Mouse (Mus musculus): Measurements from ENCODE around the gene Cttnbp2. TPM values are rescaled to one million over a fixed set of nuclear protein-coding genes. Genes with fewer than 3 reads are reported as not detected.

Cttnbp2 gene
- polyA plus RNA-seq, 1 experiment, result 3.1 TPM

DNA sequence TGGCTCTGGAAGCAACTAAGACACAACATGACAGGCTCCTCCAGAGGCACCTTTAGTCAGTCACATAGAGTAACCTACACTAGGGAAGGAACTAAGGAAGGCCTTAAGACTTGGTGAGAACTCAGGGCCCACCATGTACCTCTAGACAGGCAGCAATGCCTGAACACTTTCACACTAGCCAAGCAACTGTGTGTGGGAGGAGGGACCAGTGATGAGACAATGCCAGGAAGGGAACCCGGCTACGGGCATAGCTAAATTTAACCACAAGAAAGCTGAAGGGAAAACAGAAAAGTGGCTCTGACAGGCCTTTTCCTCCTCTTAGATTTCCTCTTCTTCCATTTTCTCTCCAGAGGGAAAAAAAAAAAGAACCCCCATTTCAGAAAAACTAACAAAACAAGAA is 6.6 kb downstream of the Cttnbp2 start:
- Histone ChIP-seq H3K27ac (ENCODE audit: insufficient read depth, low read length) (no peak overlapping the region), H3K4me1 (ENCODE audit: control insufficient read depth, insufficient read depth, low read length) (no peaks in the 10 kb centered on the region), H3K4me3 (ENCODE audit: insufficient read depth, low read length) (no peak overlapping the region)
- TF ChIP-seq POLR2A (IDR thresholded peaks at IDR 0.05; ENCODE audit: low read depth, low read length) (no peak), CTCF (IDR thresholded peaks at IDR 0.05; ENCODE audit: borderline replicate concordance, insufficient read depth, low read length) (no peak)

DNA sequence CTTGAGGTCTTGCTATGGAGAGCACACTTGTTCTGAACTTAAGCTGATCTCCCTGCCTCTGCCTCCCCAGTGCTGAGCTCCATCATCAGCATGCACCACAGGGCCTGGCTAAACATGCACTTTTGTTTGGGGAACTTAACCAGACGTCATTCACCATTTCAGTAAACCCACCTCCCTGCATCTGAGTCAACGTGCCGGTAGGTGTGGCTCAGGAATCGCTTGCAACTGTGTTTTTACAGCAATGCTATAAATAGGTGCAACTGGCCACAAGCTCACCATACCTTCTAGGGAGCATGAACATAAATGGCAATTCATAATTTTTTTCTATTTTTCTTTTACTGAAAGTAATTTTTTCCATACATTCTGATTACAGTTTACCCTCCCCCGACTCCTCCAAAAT is 14.8 kb downstream of the Cttnbp2 start:
- no peaks in the 10 kb centered on the region for H3K4me1 ChIP-seq (ENCODE audit: control insufficient read depth, insufficient read depth, low read length)
- no peak overlapping the region for H3K27ac ChIP-seq (ENCODE audit: insufficient read depth, low read length)
- no peak for TF ChIP-seq CTCF (IDR thresholded peaks at IDR 0.05; ENCODE audit: borderline replicate concordance, insufficient read depth, low read length)
- no peak for TF ChIP-seq POLR2A (IDR thresholded peaks at IDR 0.05; ENCODE audit: low read depth, low read length)
- no peak overlapping the region for H3K4me3 ChIP-seq (ENCODE audit: insufficient read depth, low read length)

DNA sequence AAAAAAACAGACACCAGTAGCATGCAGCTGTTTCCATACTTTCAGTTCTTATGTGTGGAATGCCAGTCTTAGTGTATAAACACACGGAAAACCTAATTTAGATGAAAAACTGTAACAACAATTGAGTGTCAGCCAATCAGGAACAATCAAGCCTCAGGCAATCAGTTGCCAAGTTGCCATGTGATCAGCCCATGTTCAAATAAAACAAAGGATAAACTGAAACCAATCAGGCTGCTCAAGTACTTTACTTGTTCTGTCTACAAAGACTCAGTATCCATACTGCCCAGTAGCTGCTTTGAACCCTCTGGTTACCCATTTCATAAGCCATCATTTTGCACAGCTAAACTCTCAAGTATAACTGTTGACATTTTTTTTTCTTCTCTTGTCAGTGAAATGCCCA is 21.7 kb downstream of the Cttnbp2 start:
- no peak overlapping the region for H3K4me3 ChIP-seq (ENCODE audit: insufficient read depth, low read length)
- no peak for TF ChIP-seq CTCF (IDR thresholded peaks at IDR 0.05; ENCODE audit: borderline replicate concordance, insufficient read depth, low read length)
- no peak for TF ChIP-seq POLR2A (IDR thresholded peaks at IDR 0.05; ENCODE audit: low read depth, low read length)
- H3K27ac ChIP-seq (ENCODE audit: insufficient read depth, low read length), result no peak overlapping the region
- no peaks in the 10 kb centered on the region for H3K4me1 ChIP-seq (ENCODE audit: control insufficient read depth, insufficient read depth, low read length)

DNA sequence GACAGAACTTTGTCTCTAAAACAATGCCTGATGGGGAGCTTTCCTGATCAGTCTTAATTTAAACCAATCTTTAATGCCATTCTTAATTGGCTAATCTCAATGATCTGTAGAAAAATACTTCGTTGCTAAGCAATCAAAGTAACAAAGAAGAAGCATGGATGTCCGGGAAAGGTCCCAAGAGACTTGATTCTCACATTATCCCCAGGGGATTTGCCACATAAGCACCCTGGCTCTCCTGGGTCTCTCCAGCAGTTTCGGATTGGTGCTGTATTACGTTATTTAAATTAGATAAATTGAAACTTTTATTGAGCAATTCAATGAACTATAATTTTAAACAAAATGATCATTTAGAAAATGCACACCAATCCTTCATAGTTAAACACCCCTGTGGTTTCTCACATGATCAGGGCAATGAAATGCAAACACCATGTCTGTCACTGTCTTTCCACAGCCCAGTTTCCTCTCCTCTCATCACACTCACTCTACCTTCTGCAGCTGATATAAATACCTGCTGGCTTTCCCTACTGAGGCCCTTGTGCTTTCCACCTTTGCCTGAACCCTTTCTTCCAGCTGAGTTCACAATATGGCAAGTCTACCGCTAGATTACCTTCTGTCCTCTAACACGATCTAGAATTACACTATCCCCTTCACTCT is 22.3 kb downstream of the Cttnbp2 start:
- H3K4me3 ChIP-seq (ENCODE audit: insufficient read depth, low read length), result no peak overlapping the region
- TF ChIP-seq POLR2A (IDR thresholded peaks at IDR 0.05; ENCODE audit: low read depth, low read length), result no peak
- TF ChIP-seq CTCF (IDR thresholded peaks at IDR 0.05; ENCODE audit: borderline replicate concordance, insufficient read depth, low read length), result no peak
- H3K27ac ChIP-seq (ENCODE audit: insufficient read depth, low read length), result no peak overlapping the region
- no peaks in the 10 kb centered on the region for H3K4me1 ChIP-seq (ENCODE audit: control insufficient read depth, insufficient read depth, low read length)

DNA sequence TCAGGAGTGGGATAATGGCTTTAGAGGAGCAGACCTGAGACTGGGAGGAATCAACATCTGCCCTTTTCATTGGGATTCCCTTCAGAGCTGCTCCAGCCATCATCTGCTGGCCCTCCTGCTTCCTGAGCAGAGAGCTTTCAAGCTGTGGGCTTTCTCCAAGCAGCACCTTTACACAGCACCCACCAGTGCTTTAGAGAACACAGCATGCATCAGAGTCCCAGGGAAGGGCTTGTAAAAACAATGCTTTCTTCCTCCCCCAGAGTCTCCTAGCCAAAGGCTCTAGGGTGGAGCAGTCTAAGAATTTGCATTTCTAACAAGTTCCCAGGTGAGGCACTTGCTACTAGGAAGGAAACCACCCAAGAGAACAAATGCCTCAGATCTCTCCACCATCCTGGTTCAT is 29.6 kb downstream of the Cttnbp2 start:
- no peak overlapping the region for H3K4me3 ChIP-seq (ENCODE audit: insufficient read depth, low read length)
- TF ChIP-seq CTCF (IDR thresholded peaks at IDR 0.05; ENCODE audit: borderline replicate concordance, insufficient read depth, low read length) (no peak), POLR2A (IDR thresholded peaks at IDR 0.05; ENCODE audit: low read depth, low read length) (no peak)
- no peak overlapping the region for H3K27ac ChIP-seq (ENCODE audit: insufficient read depth, low read length)
- H3K4me1 ChIP-seq (ENCODE audit: control insufficient read depth, insufficient read depth, low read length), result no peaks in the 10 kb centered on the region

DNA sequence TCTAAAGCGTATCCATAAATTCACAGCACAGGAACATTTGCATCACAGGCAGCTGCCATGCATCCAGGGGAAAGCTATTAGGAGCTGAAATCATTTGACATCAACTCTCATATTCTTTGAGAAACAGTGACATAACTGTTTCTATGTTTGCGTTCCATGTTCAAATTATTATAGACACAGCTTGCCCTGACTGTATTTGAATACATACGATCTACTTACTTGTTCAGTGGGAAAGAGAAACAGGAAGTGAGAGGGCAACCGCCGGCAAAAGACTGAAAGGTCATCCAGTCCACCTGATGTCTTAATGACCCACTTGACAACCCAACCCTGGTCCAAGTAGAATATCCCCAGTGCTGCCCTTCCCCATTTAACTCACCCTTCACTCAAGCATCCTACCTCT is 30.6 kb downstream of the Cttnbp2 start:
- TF ChIP-seq POLR2A (IDR thresholded peaks at IDR 0.05; ENCODE audit: low read depth, low read length) (no peak), CTCF (IDR thresholded peaks at IDR 0.05; ENCODE audit: borderline replicate concordance, insufficient read depth, low read length) (no peak)
- H3K4me1 ChIP-seq (ENCODE audit: control insufficient read depth, insufficient read depth, low read length), result no peaks in the 10 kb centered on the region
- H3K4me3 ChIP-seq (ENCODE audit: insufficient read depth, low read length), result no peak overlapping the region
- no peak overlapping the region for H3K27ac ChIP-seq (ENCODE audit: insufficient read depth, low read length)

DNA sequence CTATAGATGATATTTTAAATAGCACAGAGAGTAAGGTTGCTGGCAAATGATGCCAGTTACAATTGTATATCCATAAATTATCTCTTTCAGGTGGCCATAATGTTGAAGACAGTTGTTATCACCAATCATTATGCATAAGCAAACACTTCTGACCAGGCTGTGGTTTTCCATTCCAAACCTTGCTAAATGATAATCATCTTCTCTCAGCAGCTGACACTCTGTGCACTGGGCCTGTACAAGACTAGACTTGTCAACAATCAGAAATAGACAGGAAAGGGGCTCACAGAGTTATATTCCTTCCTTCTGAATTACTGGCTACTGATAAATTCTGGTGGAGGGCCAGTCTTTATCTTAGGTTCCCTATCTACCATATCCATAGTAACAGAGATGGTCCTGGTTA is 32.1 kb downstream of the Cttnbp2 start:
- no peak overlapping the region for H3K4me3 ChIP-seq (ENCODE audit: insufficient read depth, low read length)
- no peaks in the 10 kb centered on the region for H3K4me1 ChIP-seq (ENCODE audit: control insufficient read depth, insufficient read depth, low read length)
- TF ChIP-seq CTCF (IDR thresholded peaks at IDR 0.05; ENCODE audit: borderline replicate concordance, insufficient read depth, low read length) (no peak), POLR2A (IDR thresholded peaks at IDR 0.05; ENCODE audit: low read depth, low read length) (no peak)
- H3K27ac ChIP-seq (ENCODE audit: insufficient read depth, low read length), result no peak overlapping the region

DNA sequence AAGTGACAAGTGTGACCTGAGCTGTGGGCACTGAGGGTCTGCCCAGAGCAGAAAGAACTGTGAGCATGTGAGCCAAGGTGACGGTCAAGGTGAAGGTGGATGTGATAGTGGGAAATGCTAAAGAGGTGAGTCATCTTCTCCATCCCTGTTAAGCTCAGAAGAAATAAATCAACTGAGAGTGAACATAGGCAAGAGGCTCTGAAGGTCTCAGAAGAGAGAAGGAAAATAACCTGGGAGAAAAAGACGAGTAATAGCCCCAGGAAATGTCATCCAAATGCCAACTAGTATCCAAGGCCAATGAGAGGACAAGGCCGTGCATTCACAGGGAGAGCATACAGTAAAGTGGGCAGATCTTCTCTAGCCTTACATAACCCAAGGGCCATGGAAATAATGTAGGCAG is 32.9 kb downstream of the Cttnbp2 start:
- H3K4me3 ChIP-seq (ENCODE audit: insufficient read depth, low read length), result no peak overlapping the region
- no peaks in the 10 kb centered on the region for H3K4me1 ChIP-seq (ENCODE audit: control insufficient read depth, insufficient read depth, low read length)
- TF ChIP-seq POLR2A (IDR thresholded peaks at IDR 0.05; ENCODE audit: low read depth, low read length), result no peak
- no peak for TF ChIP-seq CTCF (IDR thresholded peaks at IDR 0.05; ENCODE audit: borderline replicate concordance, insufficient read depth, low read length)
- H3K27ac ChIP-seq (ENCODE audit: insufficient read depth, low read length), result no peak overlapping the region

DNA sequence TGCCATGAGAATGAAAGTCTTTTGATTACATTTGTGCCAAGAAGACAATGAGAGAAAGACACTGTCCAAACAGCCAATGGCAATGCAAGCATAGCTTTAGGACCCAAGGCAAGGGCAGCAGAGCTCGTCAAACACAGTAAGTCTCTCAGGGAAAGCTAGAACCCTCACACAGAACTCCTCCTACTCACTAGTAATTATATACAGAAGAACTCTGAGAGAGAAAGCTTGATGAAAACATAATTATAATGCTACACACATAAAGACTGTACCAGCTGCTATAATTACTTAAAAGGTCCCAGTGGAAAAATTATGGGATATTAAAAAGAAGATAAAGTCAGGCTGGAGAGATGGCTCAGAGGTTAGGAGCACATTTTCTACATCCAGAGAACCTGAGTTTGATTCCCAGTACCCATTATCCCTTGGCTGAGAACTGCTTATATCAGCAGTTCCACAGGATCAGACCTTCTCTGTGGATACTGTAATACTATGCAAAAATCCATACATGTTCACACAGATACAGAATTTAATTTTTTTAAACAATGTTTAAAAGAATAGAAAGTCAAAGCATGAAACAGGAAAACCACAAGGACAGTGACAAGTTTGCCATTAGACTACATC is 37.2 kb downstream of the Cttnbp2 start:
- Histone ChIP-seq H3K4me3 (ENCODE audit: insufficient read depth, low read length) (no peak overlapping the region), H3K27ac (ENCODE audit: insufficient read depth, low read length) (no peak overlapping the region), H3K4me1 (ENCODE audit: control insufficient read depth, insufficient read depth, low read length) (no peaks in the 10 kb centered on the region)
- TF ChIP-seq CTCF (IDR thresholded peaks at IDR 0.05; ENCODE audit: borderline replicate concordance, insufficient read depth, low read length) (no peak), POLR2A (IDR thresholded peaks at IDR 0.05; ENCODE audit: low read depth, low read length) (no peak)

DNA sequence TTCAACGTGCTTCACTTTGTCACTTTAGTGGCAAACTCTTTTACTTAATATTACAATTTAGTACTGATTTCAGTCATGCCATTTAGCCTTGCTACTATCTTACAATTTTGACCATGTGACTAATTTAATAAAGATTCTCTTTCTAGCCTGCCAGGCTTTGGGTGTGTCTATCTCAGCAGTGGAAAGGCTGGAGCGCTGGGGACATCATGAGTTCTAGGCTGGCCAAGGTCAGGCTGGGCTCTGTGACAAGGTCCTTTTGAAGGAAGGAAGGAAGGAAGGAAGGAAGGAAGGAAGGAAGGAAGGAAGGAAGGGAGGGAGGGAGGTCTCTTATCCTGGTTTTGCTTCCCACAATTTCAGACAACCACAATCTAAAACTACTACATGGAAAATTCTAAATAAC is 39.7 kb downstream of the Cttnbp2 start:
- no peaks in the 10 kb centered on the region for H3K4me1 ChIP-seq (ENCODE audit: control insufficient read depth, insufficient read depth, low read length)
- H3K27ac ChIP-seq (ENCODE audit: insufficient read depth, low read length), result no peak overlapping the region

More for the DNA sequence above, 39.7 kb downstream of the Cttnbp2 start:
- no peak for TF ChIP-seq CTCF (IDR thresholded peaks at IDR 0.05; ENCODE audit: borderline replicate concordance, insufficient read depth, low read length)
- no peak for TF ChIP-seq POLR2A (IDR thresholded peaks at IDR 0.05; ENCODE audit: low read depth, low read length)
- H3K4me3 ChIP-seq (ENCODE audit: insufficient read depth, low read length), result no peak overlapping the region
